23 mouse cellular contexts compared by ENCODE assay signal in genomic region chr4:143147666-143148065, GRCm38 (mm10).
"Had no signal": no experiment of that assay in that cellular context is flagged by ENCODE, and none has a peak within 500 bp of the region (broad histone marks: within the 10 kb centered on the region; RNA-seq: fewer than 3 reads in every experiment).

No protein-coding gene starts in this region.

- H3K4me3 ChIP-seq: limb, embryonic 10.5 days; limb, embryonic 13.5 days; liver, embryonic 12.5 days; liver, embryonic 15.5 days; lung, embryonic 15.5 days; midbrain, embryonic 10.5 days; midbrain, embryonic 15.5 days; neural tube, embryonic 12.5 days; neural tube, embryonic 15.5 days; stomach, embryonic 15.5 days had no signal

- H3K4me1 ChIP-seq: midbrain, embryonic 10.5 days had no signal

- DNase-seq: kidney, adult 9 months; kidney, postnatal 14 days; kidney, postnatal 4 days; liver; lung, adult 18-20 months; lung, postnatal 10 days; lung, postnatal 36 days; right cerebral cortex, adult 18-20 months; right cerebral cortex, postnatal 14 days; right cerebral cortex, postnatal 4 days; spleen, adult 18-20 months; thymus, postnatal 25 days had no signal

- H3K4me2 ChIP-seq: limb, embryonic 13.5 days; liver, embryonic 12.5 days; liver, embryonic 15.5 days; lung, embryonic 15.5 days; midbrain, embryonic 15.5 days; neural tube, embryonic 12.5 days; neural tube, embryonic 15.5 days; stomach, embryonic 15.5 days had no signal

- H3K36me3 ChIP-seq: liver, embryonic 15.5 days; lung, embryonic 15.5 days; midbrain, embryonic 15.5 days; neural tube, embryonic 12.5 days; neural tube, embryonic 15.5 days; stomach, embryonic 15.5 days had no signal

- H3K9me3 ChIP-seq: limb, embryonic 10.5 days; limb, embryonic 13.5 days; liver, embryonic 12.5 days; liver, embryonic 15.5 days; lung, embryonic 15.5 days; megakaryocyte, embryonic 14.5 days; midbrain, embryonic 10.5 days; midbrain, embryonic 15.5 days; neural tube, embryonic 12.5 days; neural tube, embryonic 15.5 days; stomach, embryonic 15.5 days had no signal

- ATAC-seq: liver, embryonic 12.5 days; midbrain, embryonic 15.5 days had no signal

- H3K9ac ChIP-seq: limb, embryonic 13.5 days; liver, embryonic 12.5 days; liver, embryonic 15.5 days; lung, embryonic 15.5 days; midbrain, embryonic 15.5 days; neural tube, embryonic 12.5 days; neural tube, embryonic 15.5 days; stomach, embryonic 15.5 days had no signal

- H3K27ac ChIP-seq: limb, embryonic 10.5 days; limb, embryonic 13.5 days; liver, embryonic 12.5 days; liver, embryonic 15.5 days; lung, embryonic 15.5 days; midbrain, embryonic 10.5 days; midbrain, embryonic 15.5 days; neural tube, embryonic 12.5 days; neural tube, embryonic 15.5 days; stomach, embryonic 15.5 days had no signal

- H3K27me3 ChIP-seq: limb, embryonic 13.5 days; liver, embryonic 12.5 days; liver, embryonic 15.5 days; lung, embryonic 15.5 days; megakaryocyte, embryonic 14.5 days; midbrain, embryonic 15.5 days; neural tube, embryonic 12.5 days; neural tube, embryonic 15.5 days; stomach, embryonic 15.5 days had no signal
